Mouse (Mus musculus) CH12.LX (cell line): ENCODE data around the gene Scml4. TPM values are rescaled to one million over a fixed set of nuclear protein-coding genes. Genes with fewer than 3 reads are reported as not detected.

Experiments used
- DNase-seq: peaks from one replicate; pipeline ENCODE4 v3.0.0-alpha.2; 2013; ENCODE audit errors: extremely low read depth
- H3K27ac ChIP-seq: 2 replicates; pipeline ENCODE4 v1.5.1; 2012; ENCODE audit warnings: low read depth, mild to moderate bottlenecking, control low read depth, moderate library complexity; ENCODE audit not compliant: insufficient read depth
- H3K27me3 ChIP-seq: replicated peaks from 2 replicates; pipeline ENCODE3; 2012; ENCODE audit warnings: inconsistent platforms
- H3K36me3 ChIP-seq, 2 experiments: replicated peaks in 1 of 2; 2 replicates each; pipeline versions ENCODE3 to v1.6.1; 2012; ENCODE audit warnings: inconsistent platforms in 1 of 2, low read length in 1 of 2, mild to moderate bottlenecking in 1 of 2, mixed read lengths in 1 of 2, moderate library complexity in 1 of 2; ENCODE audit not compliant: control insufficient read depth in 1 of 2, insufficient read depth in 1 of 2
- H3K4me1 ChIP-seq, 2 experiments: 2 replicates each; pipeline ENCODE4 v1.6.1; 2012; ENCODE audit warnings: inconsistent platforms in 1 of 2, moderate library complexity in 1 of 2; ENCODE audit not compliant: insufficient read depth in 2 of 2, control insufficient read depth in 1 of 2
- H3K4me2 ChIP-seq: 2 replicates; pipeline ENCODE4 v1.6.1; 2012; ENCODE audit warnings: low read depth, mild to moderate bottlenecking, control low read depth; ENCODE audit not compliant: poor library complexity, insufficient read depth, severe bottlenecking
- H3K4me3 ChIP-seq, 3 experiments: fragments of 150-350 bp in 1 of 3; sonication (generic) in 1 of 3; replicated peaks in 1 of 3; 2 replicates each; pipeline versions ENCODE3 to v1.5.1; 2011 to 2012; ENCODE audit warnings: low read depth in 2 of 3, low read length in 2 of 3, mild to moderate bottlenecking in 2 of 3, moderate library complexity in 2 of 3, control low read depth in 1 of 3, improper control_type of control experiment in 1 of 3, inconsistent platforms in 1 of 3, mixed read lengths in 1 of 3; ENCODE audit not compliant: poor library complexity in 1 of 3
- H3K79me2 ChIP-seq: replicated peaks from 2 replicates; pipeline ENCODE4 v1.6.1; 2012; ENCODE audit warnings: mild to moderate bottlenecking, moderate library complexity; ENCODE audit not compliant: control insufficient read depth, poor library complexity, insufficient read depth, severe bottlenecking; ENCODE audit errors: extremely low read depth
- H3K9ac ChIP-seq: 2 replicates; pipeline ENCODE4 v1.6.1; 2012; ENCODE audit warnings: low read depth, mild to moderate bottlenecking, control low read depth, moderate library complexity; ENCODE audit not compliant: insufficient read depth
- H3K9me3 ChIP-seq: replicated peaks from 2 replicates; pipeline ENCODE3; 2012; ENCODE audit warnings: low read length, inconsistent platforms, mixed read lengths
- BHLHE40 ChIP-seq: IDR thresholded peaks from 2 replicates; pipeline ENCODE4 v1.6.1; 2011; ENCODE audit warnings: mild to moderate bottlenecking, low read depth, low read length, improper control_type of control experiment
- CHD2 ChIP-seq: IDR thresholded peaks from 2 replicates; pipeline ENCODE4 v1.6.1; 2011; ENCODE audit warnings: low read length, improper control_type of control experiment
- CTCF ChIP-seq, 2 experiments: IDR thresholded peaks in 1 of 2; conservative IDR thresholded peaks in 1 of 2; 2 replicates each; pipeline ENCODE4 v1.5.1; 2011 to 2012; ENCODE audit warnings: low read depth in 2 of 2, low read length in 2 of 2, improper control_type of control experiment in 1 of 2, inconsistent platforms in 1 of 2, mild to moderate bottlenecking in 1 of 2, moderate library complexity in 1 of 2
- E2F4 ChIP-seq: IDR thresholded peaks from 2 replicates; pipeline ENCODE4 v1.6.1; 2011; ENCODE audit warnings: low read depth, low read length, improper control_type of control experiment; ENCODE audit not compliant: insufficient replicate concordance
- ELF1 ChIP-seq: IDR thresholded peaks from 2 replicates; pipeline ENCODE4 v1.6.1; 2014; ENCODE audit warnings: low read depth, mild to moderate bottlenecking, inconsistent platforms, low read length, improper control_type of control experiment
- EP300 ChIP-seq: IDR thresholded peaks from 2 replicates; pipeline ENCODE4 v1.6.1; 2011; ENCODE audit warnings: low read length, improper control_type of control experiment
- HCFC1 ChIP-seq: IDR thresholded peaks from 2 replicates; pipeline ENCODE4 v1.6.1; 2012; ENCODE audit warnings: low read depth, mild to moderate bottlenecking, inconsistent platforms, low read length, improper control_type of control experiment
- JUN ChIP-seq: IDR thresholded peaks from 2 replicates; pipeline ENCODE4 v1.6.1; 2011; ENCODE audit warnings: low read depth, mild to moderate bottlenecking, low read length, improper control_type of control experiment, moderate library complexity; ENCODE audit not compliant: insufficient read depth
- JUND ChIP-seq: conservative IDR thresholded peaks from 2 replicates; pipeline ENCODE4 v1.6.1; 2011; ENCODE audit warnings: low read depth, low read length, improper control_type of control experiment
- NELFE ChIP-seq: IDR thresholded peaks from 2 replicates; pipeline ENCODE4 v1.6.1; 2011; ENCODE audit warnings: low read depth, low read length, improper control_type of control experiment
- NRF1 ChIP-seq: IDR thresholded peaks from 2 replicates; pipeline ENCODE4 v1.6.1; 2014; ENCODE audit warnings: low read depth, mild to moderate bottlenecking, inconsistent platforms, low read length, improper control_type of control experiment, moderate library complexity
- PAX5 ChIP-seq: IDR thresholded peaks from 2 replicates; pipeline ENCODE4 v1.6.1; 2012; ENCODE audit warnings: low read length, inconsistent platforms, mixed read lengths
- RAD21 ChIP-seq: IDR thresholded peaks from 2 replicates; pipeline ENCODE4 v1.6.1; 2011; ENCODE audit warnings: low read depth, mild to moderate bottlenecking, low read length, improper control_type of control experiment, moderate library complexity
- SMC3 ChIP-seq: IDR thresholded peaks from 2 replicates; pipeline ENCODE4 v1.6.1; 2011; ENCODE audit warnings: low read depth, low read length, improper control_type of control experiment
- TBP ChIP-seq: conservative IDR thresholded peaks from 2 replicates; pipeline ENCODE4 v1.6.1; 2011; ENCODE audit warnings: low read depth, low read length, improper control_type of control experiment
- UBTF ChIP-seq: IDR thresholded peaks from 2 replicates; pipeline ENCODE4 v1.6.1; 2012; ENCODE audit warnings: low read depth, mild to moderate bottlenecking, inconsistent platforms, low read length, improper control_type of control experiment, moderate library complexity
- USF2 ChIP-seq: conservative IDR thresholded peaks from 2 replicates; pipeline ENCODE4 v1.6.1; 2011; ENCODE audit warnings: low read depth, low read length, improper control_type of control experiment
- ZC3H11A ChIP-seq: IDR thresholded peaks from 2 replicates; pipeline ENCODE4 v1.6.1; 2012; ENCODE audit warnings: low read depth, mild to moderate bottlenecking, inconsistent platforms, low read length, improper control_type of control experiment
- ZKSCAN1 ChIP-seq: IDR thresholded peaks from 2 replicates; pipeline ENCODE4 v1.6.1; 2012; ENCODE audit warnings: low read depth, inconsistent platforms, low read length, improper control_type of control experiment, borderline replicate concordance
- ZNF384 ChIP-seq: IDR thresholded peaks from 2 replicates; pipeline ENCODE4 v1.6.1; 2012; ENCODE audit warnings: low read depth, low read length, improper control_type of control experiment, inconsistent platforms
- dilution Hi-C: fragments of 300-500 bp; cut with MboI; formaldehyde crosslinking; loops from 2 replicates; pipeline ENCODE4 v1.14.3; 2020; ENCODE audit warnings: low sequenced_read_pairs; ENCODE audit not compliant: extremely low pct_unique_long_range_greater_than_20kb, extremely low pct_ligation_motif_present
- in situ Hi-C: fragments of 300-500 bp; cut with MboI; formaldehyde crosslinking; loops from 3 replicates; pipeline ENCODE4 v1.14.3; 2019; ENCODE audit warnings: low sequenced_read_pairs, low pct_ligation_motif_present, low pct_unique_long_range_greater_than_20kb, mixed read lengths
- polyA plus RNA-seq: library from polyadenylated mRNA; unstranded; fragments of >175 nt; gene quantifications from 2 replicates; pipeline ENCODE4 v1.2.1, GENCODE M21; 2012; ENCODE audit warnings: low read depth; ENCODE audit not compliant: insufficient read length
- total RNA-seq, 2 experiments: library from RNA; depleted of rRNA; stranded (reverse); fragments of 300-350 nt in 1 of 2; fragments of >200 nt in 1 of 2; gene quantifications; 2 replicates each; pipeline ENCODE4 v1.2.3; 2012 to 2014

Scml4 gene
- total and polyA plus RNA-seq, 3 experiments, result 2.7 to 3.3 (median 3.0) TPM

DNA sequence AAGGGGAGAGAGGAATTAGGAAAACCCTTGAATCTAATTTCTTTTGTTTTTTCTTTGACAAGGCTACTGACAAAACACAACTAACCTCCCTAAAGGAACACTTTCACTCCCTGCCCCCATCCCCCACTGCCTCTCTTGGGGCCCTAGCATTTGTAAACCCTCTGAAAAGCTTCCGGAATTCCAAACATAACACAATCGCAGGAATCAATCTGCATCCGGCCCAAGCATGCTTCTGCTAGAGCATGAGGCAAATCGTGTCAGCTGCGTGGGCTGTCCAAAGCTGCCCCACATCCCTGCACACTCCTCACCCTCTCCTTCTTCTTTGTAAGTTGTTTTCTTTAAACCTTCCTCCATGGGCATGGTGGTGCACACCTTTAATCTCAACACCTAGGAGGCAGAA lies 4.9 kb upstream of the Scml4 start:
- no peak overlapping the region for H3K27ac ChIP-seq
- H3K27me3 ChIP-seq, result no peaks in the 10 kb centered on the region
- dilution Hi-C loops (no loop called here), in situ Hi-C loops (no loop called here)
- no peak for DNase-seq
- TF ChIP-seq BHLHE40 (no peak), EP300 (no peak), NRF1 (no peak)
- H3K4me2 ChIP-seq, result no peak overlapping the region
- H3K4me1 ChIP-seq, result peaks cover 5 to 26% of the 10 kb centered on the region in 2 experiments
- no peak overlapping the region for H3K9ac ChIP-seq
- no peaks in the 10 kb centered on the region for H3K36me3 ChIP-seq
- no peak overlapping the region for H3K4me3 ChIP-seq
- no peaks in the 10 kb centered on the region for H3K79me2 ChIP-seq
- H3K9me3 ChIP-seq, result peaks cover 18% of the 10 kb centered on the region

DNA sequence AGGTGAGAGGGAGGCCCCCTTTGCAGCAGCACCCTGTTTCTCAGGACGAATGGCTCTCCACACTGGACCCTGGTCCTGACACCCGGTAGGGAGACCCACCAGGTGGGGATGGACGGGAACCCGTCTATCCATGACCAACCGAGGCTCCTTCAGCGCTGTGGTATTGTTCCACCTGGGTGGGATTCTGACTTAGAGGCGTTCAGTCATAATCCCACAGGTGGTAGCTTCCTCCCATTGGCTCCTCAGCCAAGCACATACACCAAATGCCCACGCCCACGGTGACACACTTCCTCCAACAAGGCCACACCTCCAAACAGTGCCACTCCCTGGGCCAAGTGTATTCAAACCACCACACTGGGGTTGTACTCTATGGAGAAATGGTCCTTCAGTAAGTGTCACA lies 3.6 kb upstream of the Scml4 start:
- in situ Hi-C loops (no loop called here), dilution Hi-C loops (no loop called here)
- DNase-seq, result no peak
- no peak overlapping the region for H3K9ac ChIP-seq
- no peaks in the 10 kb centered on the region for H3K79me2 ChIP-seq
- H3K27me3 ChIP-seq, result no peaks in the 10 kb centered on the region
- H3K4me1 ChIP-seq, result peaks cover 7 to 32% of the 10 kb centered on the region in 2 experiments
- no peak for TF ChIP-seq NELFE
- no peak for TF ChIP-seq NRF1
- TF ChIP-seq EP300, result no peak
- TF ChIP-seq ZC3H11A, result no peak
- TF ChIP-seq SMC3, result no peak
- TF ChIP-seq ZKSCAN1, result no peak
- TF ChIP-seq TBP, result no peak
- TF ChIP-seq BHLHE40, result no peak
- TF ChIP-seq JUN, result no peak
- TF ChIP-seq JUND, result no peak
- no peak for TF ChIP-seq RAD21
- no peak for TF ChIP-seq PAX5
- TF ChIP-seq CTCF (conservative IDR thresholded peaks at IDR 0.05 in 1 of 2, IDR thresholded peaks at IDR 0.05 in 1 of 2; ENCODE audit: low read depth in 2 of 2, low read length in 2 of 2), result no peak
- TF ChIP-seq ELF1, result no peak
- no peak for TF ChIP-seq USF2
- TF ChIP-seq HCFC1, result no peak
- no peak for TF ChIP-seq ZNF384
- TF ChIP-seq E2F4, result no peak
- TF ChIP-seq UBTF, result no peak
- TF ChIP-seq CHD2, result no peak
- no peak overlapping the region for H3K4me2 ChIP-seq
- H3K4me3 ChIP-seq, result no peak overlapping the region
- H3K27ac ChIP-seq, result no peak overlapping the region
- H3K36me3 ChIP-seq, result no peaks in the 10 kb centered on the region
- peaks cover 18% of the 10 kb centered on the region for H3K9me3 ChIP-seq
